Mouse (Mus musculus) kidney, adult 2 months (tissue): ENCODE measurements around the gene Rhox7b.
"Not testable (repeated sequence)": the region's sequence is repeated elsewhere in the genome, so short reads cannot be mapped to it uniquely, and the experiment has no call there.

Experiments used
- CTCF ChIP-seq: fragments of 200-500 bp; conservative IDR thresholded peaks from 2 replicates; pipeline ENCODE4 v1.5.1; 2011; ENCODE audit warnings: low read depth, mild to moderate bottlenecking, control low read depth, low read length, moderate library complexity, mixed read lengths; ENCODE audit not compliant: insufficient read depth, insufficient read length
- POLR2A ChIP-seq: fragments of 200-500 bp; IDR thresholded peaks from one replicate; pipeline ENCODE4 v1.6.1; 2011; ENCODE audit warnings: low read depth, low read length, control low read depth

DNA sequence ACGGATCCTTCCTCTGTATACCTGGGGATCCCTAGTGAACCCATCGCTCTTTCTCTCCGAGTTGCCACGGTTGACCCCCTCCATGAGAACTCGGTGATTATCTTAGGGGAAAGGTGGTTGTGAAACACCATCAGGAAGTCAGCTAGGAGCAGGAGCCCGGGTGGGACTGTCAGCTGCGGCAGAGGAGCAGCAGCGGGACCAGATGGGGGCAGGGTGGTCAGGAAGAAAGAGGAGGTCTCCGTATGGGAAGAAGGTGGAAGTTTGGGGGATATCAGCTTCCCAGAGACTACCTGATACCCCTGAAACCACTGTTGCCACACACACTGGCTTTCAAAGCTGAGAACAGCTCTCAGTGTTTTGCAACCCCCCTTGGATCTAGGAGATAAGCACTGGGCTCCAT lies at the start of gene Rhox7b:
- not testable (repeated sequence) for TF ChIP-seq CTCF, POLR2A
